Mouse (Mus musculus): ENCODE results near the gene Renbp.

DNA sequence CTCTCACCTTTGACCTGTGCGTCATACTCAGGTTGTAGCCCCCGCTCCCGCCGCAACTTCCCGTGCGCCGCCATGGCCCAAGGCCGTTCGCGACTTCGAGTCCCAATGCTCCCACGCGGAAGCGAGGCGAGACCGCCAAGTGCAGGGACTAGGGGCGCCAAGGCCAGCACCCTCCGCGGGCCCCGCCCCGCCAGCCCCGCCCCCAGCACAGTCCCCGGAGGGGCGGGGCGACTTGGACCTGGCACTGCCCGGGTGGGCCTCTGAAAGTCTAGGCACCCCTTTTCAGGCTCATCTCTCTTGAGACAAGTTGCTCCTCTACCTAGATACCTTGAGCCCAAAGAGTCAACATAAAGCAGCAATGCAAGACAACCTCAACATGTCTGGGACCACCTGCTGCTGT lies 19.5 kb downstream of the Renbp start:
- TF ChIP-seq CTCF (IDR thresholded peaks at IDR 0.05; ENCODE audit: low read depth): no peak
- TF ChIP-seq EP300 (IDR thresholded peaks at IDR 0.05; ENCODE audit: low read depth): no peak
